Mouse (Mus musculus) WW6 (cell line): Measurements from ENCODE around the gene Mrpl20.
"Not testable (repeated sequence)": the region's sequence is repeated elsewhere in the genome, so short reads cannot be mapped to it uniquely, and the experiment has no call there.

Experiments used
- DNase-seq: peaks from one replicate; pipeline ENCODE4 v3.0.0-alpha.2; 2013; ENCODE audit warnings: low read depth, low spot score

Gene Mrpl20

GRCm38 (mm10) chr4:155783486-155784080, 19.1 kb upstream of the Mrpl20 start:
- DNase-seq = no peak

- DNase-seq = no peak
Observed at GRCm38 (mm10) chr4:155784081-155784701, 18.5 kb upstream of the Mrpl20 start.

GRCm38 (mm10) chr4:155785246-155785645, 17.4 kb upstream of the Mrpl20 start:
- DNase-seq = no peak

DNA sequence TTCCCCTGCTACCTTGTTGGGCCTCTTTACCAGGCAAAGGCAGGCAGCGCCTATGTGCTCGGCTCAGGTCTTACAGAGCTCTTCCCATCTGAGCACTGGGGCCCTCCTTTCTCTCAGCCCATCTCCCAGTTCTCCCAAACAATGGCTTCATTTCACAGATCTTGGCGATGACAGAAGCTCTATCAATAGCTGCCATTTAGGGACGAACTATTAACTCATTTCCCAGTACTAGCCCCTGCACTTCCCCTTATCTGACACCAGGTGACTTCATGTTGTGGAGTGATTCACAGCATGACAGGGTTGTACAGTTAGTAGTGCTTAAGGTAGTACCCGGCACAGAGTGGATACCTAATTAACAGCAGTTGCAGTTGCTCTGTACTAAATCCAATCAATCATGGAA, 16.9 kb upstream of the Mrpl20 start, which contains the start of gene Tmem88b:
TSS of gene Tmem88b (minus strand) at position 56 of the 400 bp plus-strand sequence.
- no peak for DNase-seq

DNA sequence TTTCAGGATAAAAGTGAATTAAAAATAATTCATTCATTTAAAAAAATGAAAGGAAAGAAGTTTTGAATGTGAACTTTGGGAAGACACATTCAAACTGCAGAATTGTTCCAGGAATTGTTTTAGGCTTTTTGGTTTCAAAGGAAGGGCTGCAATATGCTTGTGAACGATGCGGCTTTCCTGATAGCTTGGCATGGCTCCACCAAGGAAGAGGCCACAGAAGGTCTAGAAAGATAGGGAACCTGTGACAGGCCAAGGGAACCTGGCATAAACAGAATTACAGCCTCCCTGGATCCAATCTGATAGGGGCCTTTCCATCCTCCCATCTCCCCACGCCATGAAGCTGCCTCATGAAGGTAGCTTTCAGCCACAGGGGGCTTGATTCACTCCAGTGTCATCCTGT, 14.4 kb upstream of the Mrpl20 start:
- no peak for DNase-seq

DNA sequence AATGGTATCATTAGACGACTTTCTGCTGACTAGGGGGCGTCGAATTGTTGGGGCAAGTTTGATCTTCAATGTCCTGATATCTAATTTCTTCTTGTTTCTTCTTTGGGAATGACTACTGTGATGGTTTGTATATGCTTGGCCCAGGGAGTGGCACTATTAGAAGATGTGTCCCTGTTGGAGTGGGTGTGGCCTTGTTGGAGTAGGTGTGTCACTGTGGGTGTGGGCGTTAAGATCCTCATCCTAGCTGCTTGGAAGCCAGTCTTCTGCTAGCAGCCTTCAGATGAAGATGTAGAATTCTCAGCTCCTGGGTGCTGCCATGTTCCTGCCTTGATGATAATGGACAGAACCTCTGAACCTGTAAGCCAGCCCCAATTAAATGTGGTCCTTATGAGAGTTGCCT, 13.8 kb upstream of the Mrpl20 start:
- DNase-seq = not testable (repeated sequence)

GRCm38 (mm10) chr4:155790021-155790489, 12.6 kb upstream of the Mrpl20 start, which contains the start of gene Ankrd65:
Gene Ankrd65 (plus strand): TSS chr4:155790439.
- DNase-seq = no peak

DNA sequence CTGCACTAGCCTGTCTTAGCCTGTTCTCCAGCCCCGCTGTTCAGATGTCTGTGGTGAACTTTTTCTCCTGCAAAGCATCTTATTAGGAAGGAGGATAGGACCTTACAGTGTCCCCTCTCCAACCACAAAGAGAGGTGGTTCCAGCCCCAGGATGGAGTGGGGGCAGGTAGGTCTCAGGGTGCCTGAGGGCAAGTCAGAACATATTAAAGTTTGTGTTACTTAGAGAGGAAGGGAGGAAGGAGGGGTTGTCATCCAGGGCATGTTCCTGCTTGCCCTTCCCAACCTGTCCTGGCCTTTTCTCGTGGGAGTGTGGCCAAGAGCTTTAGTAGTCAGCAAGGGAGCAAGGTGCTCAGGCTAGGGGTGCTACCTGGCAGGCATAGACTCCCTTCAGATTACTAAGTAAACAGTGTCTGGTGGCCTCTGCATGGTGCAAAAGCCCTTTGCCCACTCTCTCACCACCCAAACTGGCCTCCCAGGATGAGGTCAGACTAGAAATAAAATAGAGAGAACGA, 12.0 kb upstream of the Mrpl20 start:
- no peak for DNase-seq

DNA sequence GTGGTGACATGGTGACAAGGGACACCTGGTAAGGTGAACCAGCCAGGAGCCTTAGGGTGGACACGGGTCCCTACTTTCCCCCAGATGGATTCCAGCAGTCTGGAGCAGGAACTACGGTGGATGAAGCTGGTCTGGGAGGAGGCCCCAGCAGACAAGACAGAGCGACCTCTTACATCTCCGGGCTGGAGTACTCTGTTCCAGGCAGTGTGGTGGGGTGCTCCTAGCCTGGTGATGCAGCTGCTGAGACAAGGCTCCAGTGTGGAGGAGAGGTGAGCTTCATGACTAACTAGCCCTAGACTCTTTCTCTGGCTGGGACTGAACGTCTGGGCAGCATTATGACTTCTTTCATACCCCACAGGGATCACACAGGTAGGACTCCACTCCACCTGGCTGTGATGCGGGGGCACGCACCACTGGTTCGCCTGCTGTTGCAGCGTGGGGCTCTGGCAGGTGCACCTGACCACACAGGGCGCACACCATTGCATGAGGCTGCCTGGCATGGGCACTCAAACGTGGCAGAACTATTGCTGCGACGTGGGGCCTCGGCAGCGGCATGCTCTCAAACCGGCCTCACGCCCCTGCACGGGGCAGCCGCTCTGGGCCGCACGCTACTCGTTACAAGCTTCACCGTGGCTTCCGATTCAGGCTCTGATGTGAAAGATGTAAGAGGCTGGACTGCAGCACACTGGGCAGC, 11.3 kb upstream of the Mrpl20 start:
- DNase-seq = no peak

GRCm38 (mm10) chr4:155793730-155794129, 8.9 kb upstream of the Mrpl20 start:
- no peak for DNase-seq

DNA sequence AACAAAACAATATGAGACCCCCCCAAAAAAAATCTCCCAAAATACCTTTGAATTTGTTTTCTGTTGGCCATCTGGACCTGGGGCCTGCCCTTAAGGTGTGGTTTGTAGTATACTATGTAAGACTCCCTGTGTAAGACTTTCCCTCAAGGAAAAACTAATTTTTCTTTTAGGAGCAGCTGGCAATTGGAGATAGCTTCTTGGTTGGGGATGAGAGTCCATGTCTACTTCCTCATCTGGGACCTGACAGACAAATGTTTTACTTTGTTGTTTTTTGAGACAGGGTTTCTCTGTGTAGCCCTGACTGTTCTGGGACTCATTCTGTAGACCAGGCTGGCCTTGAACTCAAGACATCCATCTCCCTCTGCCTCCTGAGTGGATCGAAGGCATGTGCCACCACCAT, 603 bp upstream of the Mrpl20 start:
- no peak for DNase-seq

DNA sequence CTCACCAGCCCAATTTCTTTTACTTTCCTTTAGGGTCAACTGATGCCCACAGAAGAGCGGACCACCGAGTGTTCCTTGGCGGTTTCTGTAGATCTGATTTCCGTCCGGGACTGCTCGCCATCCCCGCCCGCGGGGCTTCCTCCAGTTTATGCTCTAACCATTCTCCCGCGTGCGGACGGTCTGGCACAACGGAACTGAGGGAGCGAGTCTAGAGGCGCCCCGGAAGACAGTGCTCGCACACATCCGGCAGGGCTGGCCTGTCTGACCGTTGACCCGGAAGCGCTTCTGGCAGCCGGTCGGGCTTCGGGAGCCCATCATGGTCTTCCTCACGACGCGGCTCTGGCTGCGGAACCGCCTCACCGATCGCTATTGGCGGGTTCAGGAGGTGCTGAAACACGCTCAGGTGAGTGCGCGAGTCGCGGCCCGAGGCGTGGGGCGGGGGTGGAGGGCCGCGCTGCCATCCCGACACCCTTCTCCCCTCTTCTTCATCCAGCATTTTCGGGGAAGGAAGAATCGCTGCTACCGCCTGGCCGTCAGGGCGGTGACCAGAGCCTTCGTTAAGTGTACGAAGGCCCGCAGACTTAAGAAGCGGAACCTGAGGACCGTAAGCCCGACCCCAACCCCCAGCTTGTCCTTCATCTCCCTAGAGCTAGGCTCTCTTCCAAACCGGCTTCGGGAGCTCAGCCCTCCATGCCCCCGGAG, 813 bp downstream of the Mrpl20 start:
- DNase-seq = peak; percentile 80

DNA sequence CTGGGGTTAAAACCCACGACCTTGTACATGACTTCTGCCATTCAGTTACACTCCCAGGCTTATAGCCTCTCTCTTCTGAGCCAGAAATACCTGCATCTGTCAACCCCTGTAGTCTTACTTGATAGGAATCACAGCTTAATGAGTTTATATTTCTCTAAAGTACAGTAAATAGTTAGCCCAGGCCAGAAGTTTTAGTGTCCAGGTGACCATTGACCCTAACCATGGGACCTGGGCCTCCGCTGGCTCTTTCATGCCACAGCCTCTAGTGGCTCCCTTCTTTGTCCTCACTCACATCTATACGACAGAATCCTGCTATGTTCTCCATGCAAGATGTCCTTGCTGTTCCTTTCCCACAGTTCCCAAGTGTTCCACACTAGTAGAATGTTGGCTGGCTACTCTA, 5.2 kb downstream of the Mrpl20 start:
- no peak for DNase-seq

GRCm38 (mm10) chr4:155811929-155812664, 9.4 kb downstream of the Mrpl20 start, which contains the start of gene Ccnl2:
Gene Ccnl2 (plus strand): TSS chr4:155812489.
- peak; percentile 95 for DNase-seq

DNA sequence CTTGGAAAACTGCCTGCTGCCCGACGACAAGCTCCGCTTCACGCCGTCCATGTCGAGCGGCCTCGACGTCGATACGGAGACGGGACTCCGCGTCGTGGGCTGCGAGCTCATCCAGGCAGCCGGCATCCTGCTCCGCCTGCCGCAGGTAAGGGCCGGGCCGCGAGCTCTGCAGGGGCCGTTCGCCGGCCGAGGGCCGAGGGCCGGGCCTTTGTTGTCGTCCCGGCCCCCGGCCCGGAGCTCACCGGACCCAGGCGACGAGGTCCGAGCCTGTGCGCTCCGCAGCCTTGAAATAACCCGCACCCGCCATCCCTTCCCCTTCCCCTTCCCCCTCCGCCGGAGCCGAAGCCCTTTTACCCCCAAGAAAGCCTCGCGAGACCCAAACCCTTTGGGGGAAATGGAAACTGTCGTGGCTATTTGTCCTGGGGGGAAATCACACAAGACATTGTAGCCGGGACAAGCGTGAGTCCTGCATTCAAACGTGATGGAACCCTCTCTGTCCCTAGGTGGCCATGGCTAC, 10.0 kb downstream of the Mrpl20 start:
- DNase-seq = no peak

GRCm38 (mm10) chr4:155817533-155817932, 14.9 kb downstream of the Mrpl20 start:
- no peak for DNase-seq

DNA sequence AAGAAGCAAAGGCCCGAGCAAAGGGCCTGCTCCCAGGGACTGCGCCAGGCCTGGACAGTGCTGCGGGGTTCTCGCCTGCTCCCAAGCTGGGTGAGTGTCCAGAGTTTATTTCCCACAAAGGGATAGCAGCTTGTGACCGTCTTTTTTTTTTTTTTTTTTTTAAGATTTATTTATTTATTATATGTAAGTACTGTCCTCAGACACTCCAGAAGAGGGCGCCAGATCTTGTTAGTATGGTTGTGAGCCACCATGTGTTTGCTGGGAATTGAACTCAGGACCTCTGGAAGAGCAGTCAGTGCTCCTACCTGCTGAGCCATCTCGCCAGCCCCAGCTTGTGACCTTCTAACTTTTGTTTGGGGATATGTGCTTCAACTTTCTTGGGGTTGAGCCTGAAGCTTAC, 18.3 kb downstream of the Mrpl20 start:
- DNase-seq = no peak

DNA sequence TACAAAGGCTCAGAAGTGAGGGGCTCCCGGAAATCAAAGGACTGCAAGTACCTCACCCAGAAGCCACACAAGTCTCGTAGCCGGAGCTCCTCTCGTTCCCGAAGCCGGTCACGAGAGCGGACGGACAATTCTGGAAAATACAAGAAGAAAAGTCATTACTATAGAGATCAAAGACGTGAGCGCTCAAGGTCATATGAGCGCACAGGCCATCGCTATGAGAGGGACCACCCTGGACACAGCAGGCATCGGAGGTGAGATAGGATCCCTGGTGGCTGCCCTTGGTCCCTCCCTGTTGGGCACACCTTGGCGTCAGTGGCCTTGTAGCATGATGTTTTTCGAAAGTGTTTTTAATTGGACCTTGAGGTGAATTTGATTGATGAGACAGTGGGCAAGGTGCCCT, 20.8 kb downstream of the Mrpl20 start:
- no peak for DNase-seq

GRCm38 (mm10) chr4:155829866-155830265, 27.2 kb downstream of the Mrpl20 start:
- DNase-seq = no peak

DNA sequence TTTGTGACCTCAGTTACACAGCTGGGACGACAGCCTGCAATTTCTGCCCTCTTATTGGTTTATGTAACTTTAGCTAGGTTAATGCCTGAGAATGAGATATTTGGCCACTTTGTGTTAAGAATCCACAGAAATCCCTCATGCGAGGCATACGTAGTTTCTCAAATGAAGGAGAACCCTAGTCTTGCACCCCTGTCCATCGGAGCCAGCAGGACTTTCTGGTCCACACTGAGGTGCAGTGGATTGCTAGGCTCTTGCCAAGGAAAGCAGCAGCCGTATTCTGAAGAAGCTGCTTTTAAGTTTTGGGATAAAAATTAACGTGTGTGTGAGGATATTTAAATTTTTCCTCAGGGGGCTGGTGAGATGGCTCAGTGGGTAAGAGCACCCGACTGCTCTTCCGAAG, 27.9 kb downstream of the Mrpl20 start:
- DNase-seq = no peak

GRCm38 (mm10) chr4:155831205-155831766, 28.6 kb downstream of the Mrpl20 start, which contains the start of gene Aurkaip1:
Gene Aurkaip1 (plus strand): TSS chr4:155831272.
- DNase-seq = peak; percentile 93
